Mouse (Mus musculus) cerebellum, adult 2 months (tissue): Measurements from ENCODE around the gene Plac9a.
"Not testable (repeated sequence)": the region's sequence is repeated elsewhere in the genome, so short reads cannot be mapped to it uniquely, and the experiment has no call there.

Experiments
- CTCF ChIP-seq: fragments of 200-500 bp; IDR thresholded peaks from 2 replicates; pipeline ENCODE4 v1.5.1; 2011; ENCODE audit warnings: low read depth, mild to moderate bottlenecking, control low read depth, low read length, moderate library complexity, borderline replicate concordance; ENCODE audit not compliant: insufficient read depth
- POLR2A ChIP-seq: fragments of 200-500 bp; IDR thresholded peaks from 2 replicates; pipeline ENCODE4 v1.6.1; 2011; ENCODE audit warnings: low read length, control low read depth, borderline replicate concordance; ENCODE audit not compliant: insufficient read depth

GRCm38 (mm10) chr14:25908976-25909375 lies 6.1 kb upstream of the Plac9a start:
- TF ChIP-seq CTCF, POLR2A: not testable (repeated sequence)
